Mouse (Mus musculus) intestine, embryonic 15.5 days (tissue): ENCODE measurements around the gene Hsp90ab1. TPM values are rescaled to one million over a fixed set of nuclear protein-coding genes. Genes with fewer than 3 reads are reported as not detected.

Source experiments
- ATAC-seq: fragments of 200-750 bp; cut with Nextera tagmentation; 2 replicates; pipeline ENCODE4 v1.8.0; 2017; ENCODE audit warnings: moderate TSS enrichment, moderate library complexity
- H3K27ac ChIP-seq: fragments of 300-500 bp; sonication (generic); 2 replicates; pipeline ENCODE4 v1.5.1; 2015; ENCODE audit warnings: mild to moderate bottlenecking, inconsistent platforms
- H3K27me3 ChIP-seq: fragments of 300-500 bp; sonication (generic); replicated peaks from 2 replicates; pipeline ENCODE4 v1.6.1; 2015; ENCODE audit warnings: inconsistent platforms
- H3K36me3 ChIP-seq: fragments of 300-500 bp; sonication (generic); 2 replicates; pipeline ENCODE4 v1.6.1; 2015; ENCODE audit warnings: inconsistent platforms
- H3K4me1 ChIP-seq: fragments of 300-500 bp; sonication (generic); replicated peaks from 2 replicates; pipeline ENCODE4 v1.6.1; 2015; ENCODE audit warnings: inconsistent platforms
- H3K4me2 ChIP-seq: fragments of 300-500 bp; sonication (generic); replicated peaks from 2 replicates; pipeline ENCODE4 v1.6.1; 2015; ENCODE audit warnings: mild to moderate bottlenecking, inconsistent platforms
- H3K4me3 ChIP-seq: fragments of 300-500 bp; sonication (generic); replicated peaks from 2 replicates; pipeline ENCODE4 v1.5.1; 2015; ENCODE audit warnings: inconsistent platforms
- H3K9ac ChIP-seq: fragments of 300-500 bp; sonication (generic); 2 replicates; pipeline ENCODE4 v1.6.1; 2015; ENCODE audit warnings: inconsistent platforms
- H3K9me3 ChIP-seq: fragments of 300-500 bp; sonication (generic); 2 replicates; pipeline ENCODE4 v1.6.1; 2016; ENCODE audit warnings: inconsistent platforms
- WGBS: fragments of 180-500 bp; shearing (Covaris S2); methylation state at CpG from one replicate; pipeline ENCODE4 v1.1.7; 2015; 5-methylcytosine and 5-hydroxymethylcytosine counted together
- polyA plus RNA-seq: library from polyadenylated mRNA; unstranded; fragments of >200 nt; fragmentation: Nextera tagmentation; extraction: Ambion mirVana; gene quantifications from 2 replicates; pipeline ENCODE4 v1.2.1, GENCODE M21; 2015

Gene Hsp90ab1
- polyA plus RNA-seq, 1 experiment from 2014 or later: 1,578 TPM

DNA sequence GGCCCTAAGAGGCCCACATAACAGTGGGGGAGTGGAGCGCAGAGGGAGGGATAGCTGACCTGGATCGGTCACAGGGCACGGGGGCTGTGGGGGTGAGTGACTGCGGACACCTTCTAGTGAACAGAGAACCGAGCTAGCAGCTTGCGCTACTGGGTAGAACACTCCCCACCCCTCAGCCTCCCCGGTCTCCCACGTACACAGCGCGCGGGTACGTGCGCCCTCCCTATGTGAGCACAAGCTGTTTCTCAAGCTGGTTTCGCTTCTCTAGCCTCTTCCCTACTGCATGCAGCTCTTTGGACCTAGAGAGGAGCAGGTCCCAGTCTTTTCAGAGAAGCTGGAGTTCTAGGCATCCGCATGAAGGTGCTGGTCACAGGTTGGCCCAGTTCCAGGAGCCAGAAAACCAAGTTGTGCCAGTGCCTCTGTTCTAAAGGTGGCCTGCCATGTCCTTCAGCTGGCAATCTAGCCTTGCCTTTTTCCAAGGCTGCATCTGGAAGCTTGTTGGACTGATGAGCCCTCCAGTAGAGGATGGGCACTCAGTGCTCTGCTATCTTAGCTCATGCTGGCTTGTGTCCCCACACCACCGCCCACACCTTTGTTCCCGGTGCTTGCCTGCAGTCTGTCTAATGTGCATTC lies 1.2 kb upstream of the Hsp90ab1 start:
- Histone ChIP-seq H3K4me3 (peak overlapping the region; percentile 85), H3K27me3 (no peaks in the 10 kb centered on the region), H3K9ac (peak overlapping the region; percentile 84), H3K4me1 (peaks cover 18% of the 10 kb centered on the region), H3K9me3 (no peaks in the 10 kb centered on the region), H3K4me2 (peak overlapping the region; percentile 78), H3K27ac (peak overlapping the region; percentile 96), H3K36me3 (peaks cover 22% of the 10 kb centered on the region)
- WGBS: 3% methylated on average over 17 of the region's 17 CpGs
- peak; percentile 70 for ATAC-seq

DNA sequence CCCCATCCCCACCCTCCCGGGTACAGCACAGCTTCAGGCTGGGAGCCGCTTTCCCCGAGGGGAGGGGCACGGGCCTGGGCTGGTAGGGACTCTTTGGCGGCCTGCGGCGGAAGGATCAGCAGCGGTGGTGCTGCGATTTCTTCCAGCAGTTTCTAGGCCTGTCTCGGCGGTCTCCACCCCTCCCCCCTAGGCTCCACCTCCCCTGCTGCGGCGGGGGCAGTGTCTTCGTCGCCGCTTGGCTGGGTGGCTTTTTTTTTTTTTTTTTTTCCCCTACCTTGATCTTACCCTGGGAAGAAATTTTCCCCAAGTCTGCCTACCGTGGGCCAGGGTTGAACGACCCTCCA lies 681 bp upstream of the Hsp90ab1 start:
- Histone ChIP-seq H3K4me2 (peak overlapping the region; percentile 78), H3K4me1 (peaks cover 20% of the 10 kb centered on the region), H3K9me3 (no peaks in the 10 kb centered on the region), H3K27ac (peak overlapping the region; percentile 96), H3K36me3 (peaks cover 27% of the 10 kb centered on the region), H3K4me3 (peak overlapping the region; percentile 85), H3K27me3 (no peaks in the 10 kb centered on the region), H3K9ac (peak overlapping the region; percentile 84)
- ATAC-seq: peak; percentile 75
- under 1% methylated on average over 18 of the region's 18 CpGs for WGBS

DNA sequence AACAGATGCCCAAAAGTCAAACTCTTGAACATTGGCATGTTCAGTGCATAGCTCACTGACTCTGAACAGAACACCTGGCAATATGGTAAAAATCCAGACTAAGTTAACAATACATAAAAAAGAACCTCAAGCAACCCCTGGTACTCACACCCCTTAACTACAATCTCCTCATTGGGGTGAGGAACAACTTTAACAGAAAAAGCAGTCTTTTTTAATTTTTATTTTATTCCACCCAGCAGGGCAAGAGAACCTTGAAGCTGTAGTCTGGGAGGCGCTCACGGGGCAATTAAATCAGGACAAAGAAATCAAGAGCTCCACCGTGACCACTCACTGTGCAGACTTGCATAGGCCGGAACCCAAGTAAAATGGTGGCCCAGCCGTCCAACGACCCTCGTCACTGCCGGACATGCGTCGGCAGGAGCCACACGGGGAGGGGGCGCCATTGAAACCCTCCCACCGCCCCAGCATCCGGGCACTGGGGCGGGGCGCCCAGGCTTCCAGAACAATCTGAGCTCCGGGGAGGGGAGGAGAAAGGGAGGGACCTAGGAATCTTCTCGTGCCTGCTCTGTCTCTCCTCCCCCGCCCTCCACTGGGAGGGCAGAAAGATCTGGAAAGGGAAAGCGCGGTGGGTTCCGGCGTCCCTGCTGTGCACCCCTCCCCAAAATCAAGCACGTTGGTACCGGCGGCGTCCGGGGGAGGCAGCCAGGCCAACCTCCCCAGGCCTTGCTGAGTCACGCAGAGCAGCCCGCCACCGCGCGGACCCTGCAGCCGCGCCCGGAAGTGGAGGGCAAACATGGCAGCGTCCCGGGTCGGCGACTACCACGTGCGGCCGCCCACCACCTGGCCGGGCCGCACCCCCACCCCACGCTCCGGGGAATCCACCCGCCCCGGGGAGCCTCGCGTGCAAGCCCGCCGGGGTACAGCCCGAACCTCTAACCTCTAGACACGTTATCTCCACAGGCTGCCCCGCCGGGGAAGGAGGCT lies 676 bp downstream of the Hsp90ab1 start:
- Histone ChIP-seq H3K4me3 (peak overlapping the region; percentile 85), H3K9me3 (no peaks in the 10 kb centered on the region), H3K4me2 (peak overlapping the region; percentile 78), H3K9ac (peak overlapping the region; percentile 98), H3K27me3 (no peaks in the 10 kb centered on the region), H3K4me1 (peaks cover 21% of the 10 kb centered on the region), H3K27ac (peak overlapping the region; percentile 96), H3K36me3 (peaks cover 38% of the 10 kb centered on the region)
- ATAC-seq: peak; percentile 66
- WGBS: under 1% methylated on average over 55 of the region's 57 CpGs

DNA sequence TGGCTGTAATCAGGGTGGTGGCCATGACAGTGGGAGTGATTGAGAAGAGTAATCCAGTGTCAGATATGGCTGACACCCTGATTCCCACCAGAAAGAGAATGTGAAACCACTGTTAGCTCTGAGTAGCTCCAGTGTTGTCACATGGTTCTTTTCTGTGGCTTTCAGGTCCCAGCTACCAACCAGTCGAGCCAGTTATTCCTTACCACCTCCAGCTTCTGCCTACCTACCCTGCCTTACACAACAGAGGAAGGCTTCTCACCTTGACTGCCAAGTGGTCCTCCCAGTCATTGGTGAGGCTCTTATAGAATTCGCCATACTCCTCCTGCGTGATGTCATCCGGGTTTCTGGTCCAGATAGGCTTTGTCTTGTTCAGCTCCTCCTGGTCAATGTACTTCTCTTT lies 3.1 kb downstream of the Hsp90ab1 start:
- ATAC-seq: no peak
- Histone ChIP-seq H3K27ac (no peak overlapping the region), H3K4me1 (peaks cover 31% of the 10 kb centered on the region), H3K36me3 (peaks cover 50% of the 10 kb centered on the region), H3K9me3 (no peaks in the 10 kb centered on the region), H3K4me2 (no peak overlapping the region), H3K27me3 (no peaks in the 10 kb centered on the region), H3K9ac (no peak overlapping the region), H3K4me3 (no peak overlapping the region)
- 75% methylated on average over 4 of the region's 4 CpGs for WGBS

DNA sequence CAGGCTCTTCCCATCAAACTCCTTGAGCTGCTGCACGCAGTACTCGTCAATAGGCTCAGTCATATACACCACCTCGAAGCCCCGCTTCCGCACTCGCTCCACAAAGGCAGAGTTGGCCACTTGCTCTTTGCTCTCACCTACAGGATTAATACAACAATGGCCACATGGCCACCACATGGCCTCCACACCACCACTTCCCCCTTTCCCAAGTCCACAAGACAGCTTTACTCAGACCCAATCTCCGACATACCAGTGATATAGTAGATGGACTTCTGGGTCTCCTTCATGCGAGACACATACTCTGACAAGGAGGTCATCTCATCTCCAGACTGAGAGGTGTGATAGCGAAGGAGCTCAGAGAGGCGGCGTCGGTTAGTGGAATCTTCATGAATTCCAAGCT lies 4.1 kb downstream of the Hsp90ab1 start:
- Histone ChIP-seq H3K27me3 (no peaks in the 10 kb centered on the region), H3K9ac (no peak overlapping the region; the same call in 1 of the 2 replicates), H3K4me2 (no peak overlapping the region), H3K27ac (no peak overlapping the region), H3K36me3 (peaks cover 50% of the 10 kb centered on the region), H3K9me3 (no peaks in the 10 kb centered on the region), H3K4me1 (peaks cover 32% of the 10 kb centered on the region), H3K4me3 (no peak overlapping the region)
- no peak for ATAC-seq
- 85% methylated on average over 12 of the region's 12 CpGs for WGBS

DNA sequence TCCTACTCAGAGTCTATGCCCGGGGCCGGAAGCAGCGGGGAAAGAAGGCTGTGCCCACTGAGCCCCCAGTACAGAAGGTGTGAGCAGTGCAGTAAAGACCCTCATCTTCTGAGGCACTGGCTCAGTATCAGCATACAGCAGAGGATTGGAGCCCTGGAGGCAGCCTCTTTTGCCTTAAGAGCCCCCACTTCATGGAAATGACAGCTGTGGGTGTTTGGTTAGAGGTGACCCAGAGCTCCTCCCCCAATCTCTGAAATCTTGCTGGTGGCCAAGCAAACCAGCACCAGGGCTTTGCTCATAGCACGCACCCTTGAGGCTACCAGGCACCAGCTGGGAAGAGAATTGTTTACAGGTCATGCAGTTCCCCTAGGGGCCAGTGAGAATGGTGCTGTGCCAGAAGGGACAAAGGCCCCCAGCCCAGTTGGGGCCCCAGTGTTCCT lies 5.9 kb downstream of the Hsp90ab1 start:
- WGBS: 35% methylated on average over 4 of the region's 4 CpGs
- Histone ChIP-seq H3K4me1 (peaks cover 32% of the 10 kb centered on the region), H3K9ac (peak overlapping the region; percentile 26; the same call in 1 of the 2 replicates), H3K4me2 (no peak overlapping the region), H3K27me3 (no peaks in the 10 kb centered on the region), H3K9me3 (no peaks in the 10 kb centered on the region), H3K36me3 (peaks cover 50% of the 10 kb centered on the region), H3K27ac (no peak overlapping the region), H3K4me3 (no peak overlapping the region)
- no peak for ATAC-seq

DNA sequence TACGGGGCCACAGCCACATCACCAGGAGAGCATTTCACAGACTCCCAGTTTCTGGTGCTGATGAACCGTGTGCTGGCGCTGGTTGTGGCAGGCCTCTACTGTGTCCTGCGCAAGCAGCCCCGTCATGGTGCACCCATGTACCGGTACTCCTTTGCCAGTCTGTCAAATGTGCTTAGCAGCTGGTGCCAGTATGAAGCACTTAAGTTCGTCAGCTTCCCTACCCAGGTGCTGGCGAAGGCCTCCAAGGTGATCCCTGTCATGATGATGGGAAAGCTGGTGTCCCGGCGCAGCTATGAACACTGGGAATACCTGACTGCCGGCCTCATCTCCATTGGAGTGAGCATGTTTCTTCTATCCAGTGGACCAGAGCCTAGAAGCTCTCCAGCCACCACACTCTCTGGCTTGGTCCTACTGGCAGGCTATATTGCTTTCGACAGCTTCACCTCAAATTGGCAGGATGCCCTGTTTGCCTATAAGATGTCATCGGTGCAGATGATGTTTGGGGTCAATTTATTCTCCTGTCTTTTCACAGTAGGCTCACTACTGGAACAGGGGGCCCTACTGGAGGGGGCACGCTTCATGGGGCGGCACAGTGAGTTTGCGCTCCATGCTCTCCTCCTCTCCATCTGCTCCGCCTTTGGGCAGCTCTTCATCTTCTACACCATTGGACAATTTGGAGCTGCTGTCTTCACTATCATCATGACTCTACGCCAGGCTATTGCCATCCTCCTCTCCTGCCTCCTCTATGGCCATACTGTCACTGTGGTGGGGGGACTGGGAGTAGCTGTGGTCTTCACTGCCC lies 6.5 kb downstream of the Hsp90ab1 start:
- no peak overlapping the region for H3K4me3 ChIP-seq
- no peaks in the 10 kb centered on the region for H3K9me3 ChIP-seq
- 63% methylated on average over 18 of the region's 18 CpGs for WGBS
- H3K27ac ChIP-seq: peak overlapping the region; percentile 48; the same call in 1 of the 2 replicates
- no peak for ATAC-seq
- peak overlapping the region; percentile 26; the same call in 1 of the 2 replicates for H3K9ac ChIP-seq
- H3K36me3 ChIP-seq: peaks cover 50% of the 10 kb centered on the region
- H3K4me1 ChIP-seq: peaks cover 31% of the 10 kb centered on the region
- no peak overlapping the region for H3K4me2 ChIP-seq
- H3K27me3 ChIP-seq: no peaks in the 10 kb centered on the region

DNA sequence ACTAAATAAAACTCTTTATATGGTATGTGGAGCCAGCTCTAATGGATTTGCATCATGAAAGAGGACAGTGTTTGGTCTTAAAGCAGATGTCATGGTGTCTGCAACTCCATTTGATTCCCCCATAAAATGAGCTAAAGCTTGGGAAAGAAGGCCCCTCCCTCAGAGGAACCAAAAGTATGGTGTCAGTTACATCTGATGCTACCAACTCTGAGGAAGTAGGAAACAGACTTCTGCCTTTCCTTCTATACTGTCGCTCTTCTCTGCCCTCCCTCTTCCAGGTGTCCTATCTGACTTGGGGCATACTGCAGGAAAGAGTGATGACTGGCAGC lies 7.1 kb downstream of the Hsp90ab1 start:
- H3K4me2 ChIP-seq: no peak overlapping the region
- no peak overlapping the region for H3K4me3 ChIP-seq
- H3K4me1 ChIP-seq: peaks cover 27% of the 10 kb centered on the region
- no peak for ATAC-seq
- peaks cover 45% of the 10 kb centered on the region for H3K36me3 ChIP-seq
- H3K27me3 ChIP-seq: no peaks in the 10 kb centered on the region
- 72% methylated on average over 1 of the region's 1 CpGs for WGBS
- no peaks in the 10 kb centered on the region for H3K9me3 ChIP-seq
- H3K27ac ChIP-seq: peak overlapping the region; percentile 48; the same call in 1 of the 2 replicates
- H3K9ac ChIP-seq: no peak overlapping the region

DNA sequence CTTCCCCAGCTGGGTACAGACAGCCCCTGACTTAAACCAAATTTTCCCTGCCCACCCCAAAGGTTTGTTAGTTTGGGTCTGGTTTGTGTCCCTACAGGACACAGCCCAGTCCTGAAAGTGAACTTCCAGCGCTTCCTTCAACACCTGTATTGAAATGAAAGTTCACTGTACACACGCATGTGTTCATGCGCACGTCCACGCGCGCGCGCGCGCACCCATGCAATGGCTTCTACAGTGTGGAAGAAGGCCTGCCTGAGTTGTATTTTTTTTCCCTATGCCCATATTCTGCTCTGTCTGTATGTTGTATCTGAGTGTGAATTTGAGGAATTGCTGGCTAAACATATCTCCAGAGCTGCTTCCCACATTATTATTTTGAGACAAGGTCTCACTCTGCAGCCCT lies 8.0 kb downstream of the Hsp90ab1 start:
- Histone ChIP-seq H3K27me3 (no peaks in the 10 kb centered on the region), H3K27ac (peak overlapping the region; percentile 82; the same call in 1 of the 2 replicates), H3K4me1 (peaks cover 27% of the 10 kb centered on the region), H3K9me3 (no peaks in the 10 kb centered on the region), H3K4me3 (peak overlapping the region; percentile 94), H3K4me2 (peak overlapping the region; percentile 92), H3K9ac (peak overlapping the region; percentile 95), H3K36me3 (peaks cover 36% of the 10 kb centered on the region)
- ATAC-seq: no peak
- 90% methylated on average over 11 of the region's 11 CpGs for WGBS

DNA sequence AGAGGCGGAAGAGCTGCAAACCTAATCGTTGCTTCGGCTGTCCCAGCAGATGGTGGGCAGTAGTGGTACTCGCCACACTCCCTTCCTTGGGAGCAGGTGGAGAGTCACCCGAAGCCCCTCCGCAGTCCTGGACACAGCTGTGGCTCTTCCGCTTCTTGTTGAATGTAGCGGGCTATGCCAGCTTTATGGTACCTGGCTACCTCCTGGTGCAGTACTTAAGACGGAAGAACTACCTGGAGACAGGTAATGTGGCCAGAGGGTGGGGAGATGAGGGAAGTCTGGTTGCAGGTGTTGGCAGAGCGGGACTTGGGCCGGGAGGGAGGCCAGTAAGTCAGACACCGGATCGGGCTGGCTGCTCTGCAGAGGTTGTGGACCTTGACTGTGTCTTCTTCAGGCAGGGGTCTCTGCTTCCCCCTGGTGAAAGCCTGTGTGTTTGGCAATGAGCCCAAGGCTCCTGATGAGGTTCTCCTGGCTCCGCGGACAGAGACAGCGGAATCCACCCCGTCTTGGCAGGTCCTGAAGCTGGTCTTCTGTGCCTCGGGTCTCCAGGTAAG lies 8.5 kb downstream of the Hsp90ab1 start:
- Histone ChIP-seq H3K27me3 (no peaks in the 10 kb centered on the region), H3K27ac (peak overlapping the region; percentile 82), H3K9me3 (no peaks in the 10 kb centered on the region), H3K36me3 (peaks cover 31% of the 10 kb centered on the region), H3K4me2 (peak overlapping the region; percentile 92), H3K9ac (peak overlapping the region; percentile 95), H3K4me1 (peaks cover 27% of the 10 kb centered on the region), H3K4me3 (peak overlapping the region; percentile 94)
- no peak; the same call in 1 of the 2 replicates for ATAC-seq
- WGBS: 5% methylated on average over 18 of the region's 18 CpGs

DNA sequence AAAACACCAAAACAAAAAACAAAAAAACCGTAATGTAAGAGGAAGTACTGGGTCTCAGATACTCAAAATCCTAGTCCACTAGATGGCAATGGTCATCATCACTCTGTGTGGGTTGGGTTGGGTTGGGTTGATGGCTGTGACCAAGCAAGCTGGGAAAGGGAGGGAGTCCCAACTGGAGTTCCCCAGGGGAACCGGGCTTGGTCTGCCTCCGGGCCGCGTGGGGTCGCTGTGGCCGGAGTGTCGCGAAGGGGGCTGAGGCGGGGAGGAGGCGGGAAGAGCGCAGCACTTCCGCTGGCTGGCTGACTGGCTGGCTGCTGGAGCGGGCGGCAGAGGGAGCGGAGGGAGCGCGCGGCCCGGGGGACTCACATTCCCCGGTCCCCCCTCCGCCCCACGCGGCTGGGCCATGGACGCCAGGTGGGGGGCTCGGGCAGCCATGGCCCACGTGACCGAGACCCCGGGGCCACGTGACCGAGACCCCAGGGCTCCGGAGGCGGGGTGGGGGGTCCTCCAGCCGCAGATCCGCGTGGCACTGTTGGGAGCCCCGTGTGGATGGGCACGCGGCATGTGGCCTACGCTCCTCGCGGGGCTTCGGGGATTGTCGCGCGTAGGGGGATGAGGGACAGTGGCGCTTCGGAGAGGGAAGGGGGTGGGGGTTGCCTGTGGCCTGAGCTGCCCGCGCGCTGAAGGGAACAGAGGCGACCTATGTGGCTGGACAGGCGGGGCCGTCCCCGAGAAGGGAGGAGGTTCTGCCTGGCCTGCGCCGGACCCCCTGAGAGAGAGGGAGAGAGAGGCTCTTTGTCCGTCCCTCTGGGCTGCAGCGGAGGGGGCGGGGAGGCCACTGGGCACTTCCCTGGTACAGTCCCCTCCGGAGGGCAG lies 9.2 kb downstream of the Hsp90ab1 start, which contains the start of gene Slc35b2:
Gene Slc35b2, plus strand, starts transcription at position 220 of the 876 bp plus-strand sequence.
- no peaks in the 10 kb centered on the region for H3K9me3 ChIP-seq
- peaks cover 24% of the 10 kb centered on the region for H3K36me3 ChIP-seq
- WGBS: under 1% methylated on average over 60 of the region's 61 CpGs
- ATAC-seq: peak; percentile 86
- H3K27ac ChIP-seq: peak within 1 kb of the TSS; percentile 82
- peaks cover 27% of the 10 kb centered on the region for H3K4me1 ChIP-seq
- H3K9ac ChIP-seq: peak within 1 kb of the TSS; percentile 95
- no peaks in the 10 kb centered on the region for H3K27me3 ChIP-seq
- peak within 1 kb of the TSS; percentile 92 for H3K4me2 ChIP-seq
- H3K4me3 ChIP-seq: peak within 1 kb of the TSS; percentile 94
